Mouse (Mus musculus) Patski (cell line): ENCODE results near the gene Tada3. TPM values are rescaled to one million over a fixed set of nuclear protein-coding genes. Genes with fewer than 3 reads are reported as not detected.

Source experiments
- ATAC-seq: fragments of 100-300 bp; one replicate; pipeline ENCODE4 v1.8.0; 2021
- CTCF ChIA-PET: fragments of 350-600 bp; sonication (Branson Sonifier 250); formaldehyde crosslinking; loops from one replicate; lab custom pipeline; 2022; ENCODE audit warnings: inconsistent platforms; lab: Charles Lee
- POLR2A ChIA-PET: fragments of 350-600 bp; sonication (Branson Sonifier 250); formaldehyde crosslinking; loops from one replicate; lab custom pipeline; 2022; ENCODE audit warnings: antibody characterized with exemption, inconsistent platforms; lab: Charles Lee
- DNase-seq: peaks from one replicate; pipeline ENCODE4 v3.0.0-alpha.2; 2011; ENCODE audit warnings: low read depth, low spot score
- H3K27me3 ChIP-seq: fragments of 371-371 bp; one replicate; pipeline ENCODE4 v1.5.1; 2021
- CTCF ChIP-seq: fragments of 100-300 bp; IDR thresholded peaks from one replicate; pipeline ENCODE4 v1.5.1; 2021
- in situ Hi-C: fragments of 300-500 bp; cut with MboI; formaldehyde crosslinking; loops from 3 replicates; pipeline ENCODE4 v1.11.1; 2018; ENCODE audit warnings: low pct_unique_long_range_greater_than_20kb, mixed read lengths
- polyA plus RNA-seq: library from polyadenylated mRNA; unstranded; gene quantifications from one replicate; pipeline ENCODE4 v1.2.3, GENCODE M21; 2021

The Tada3 gene
- polyA plus RNA-seq, 1 experiment from 2014 or later = 53.0 TPM

DNA sequence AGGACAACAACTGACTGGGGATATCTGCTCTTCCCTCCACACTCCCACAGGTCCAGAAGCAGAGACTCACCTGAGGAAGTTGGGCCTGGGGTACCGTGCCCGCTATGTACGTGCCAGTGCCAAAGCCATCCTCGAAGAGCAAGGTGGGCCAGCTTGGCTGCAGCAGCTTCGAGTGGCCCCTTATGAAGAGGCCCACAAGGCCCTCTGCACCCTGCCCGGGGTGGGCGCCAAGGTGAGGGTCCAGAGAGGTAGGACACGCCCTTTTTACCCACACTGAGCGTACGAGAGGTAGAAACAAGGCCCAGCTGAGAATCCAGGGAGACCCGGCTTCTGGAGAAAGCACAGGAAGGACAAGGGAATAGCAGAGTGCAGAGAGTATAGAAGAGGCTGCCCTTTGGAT is 46.0 kb downstream of the Tada3 start:
- no peak for DNase-seq
- in situ Hi-C loops = no loop called here
- POLR2A ChIA-PET = interaction anchor here (1.1 kb wide), 2 partner anchors 12 to 15 kb away, joined by 3 read pairs; partner anchors contain the start of gene Camk1
- no peak for TF ChIP-seq CTCF
- CTCF ChIA-PET = no interaction called here
- no peak for ATAC-seq
- no peaks in the 10 kb centered on the region for H3K27me3 ChIP-seq

GRCm38 (mm10) chr6:113330547-113330946 is 47.1 kb downstream of the Tada3 start:
- ChIA-PET POLR2A (no interaction called here), CTCF (interaction anchor here (1.7 kb wide), 1 partner anchor 10 kb away, joined by 3 read pairs; no protein-coding TSS in a partner anchor)
- no peaks in the 10 kb centered on the region for H3K27me3 ChIP-seq
- TF ChIP-seq CTCF = no peak
- in situ Hi-C loops = no loop called here
- ATAC-seq (no peak), DNase-seq (no peak)

GRCm38 (mm10) chr6:113329396-113329795 is 48.3 kb downstream of the Tada3 start:
- no peak for TF ChIP-seq CTCF
- H3K27me3 ChIP-seq = no peaks in the 10 kb centered on the region
- DNase-seq = no peak
- ChIA-PET POLR2A (no interaction called here), CTCF (interaction anchor here (1.7 kb wide), 1 partner anchor 11 kb away, joined by 3 read pairs; no protein-coding TSS in a partner anchor)
- no peak for ATAC-seq
- in situ Hi-C loops = no loop called here

- DNase-seq (peak; percentile 93), ATAC-seq (peak; percentile 96)
- ChIA-PET POLR2A (interaction anchor here (1.2 to 1.7 kb wide), 3 partner anchors 16 to 38 kb away, joined by 4 read pairs; no protein-coding TSS in a partner anchor), CTCF (no interaction called here)
- in situ Hi-C loops = no loop called here
- no peak for TF ChIP-seq CTCF
- no peaks in the 10 kb centered on the region for H3K27me3 ChIP-seq
Observed at GRCm38 (mm10) chr6:113326533-113327315, 51.0 kb downstream of the Tada3 start, which contains the start of gene Ogg1. Gene Ogg1, plus strand, starts transcription at chr6:113326972.

Other genes with a start within 250 kb of the Tada3 start
- gene Lhfpl4, start 182.5 kb downstream of the Tada3 start, polyA plus RNA-seq = 17.7 TPM
- 34.8 TPM for gene Mtmr14, start 140.0 kb downstream of the Tada3 start, polyA plus RNA-seq
- 0.19 TPM for gene Cpne9, start 95.6 kb downstream of the Tada3 start, polyA plus RNA-seq
- gene Brpf1, start 70.7 kb downstream of the Tada3 start, polyA plus RNA-seq = 29.4 TPM
- gene Ogg1, start 50.9 kb downstream of the Tada3 start, polyA plus RNA-seq = 26.2 TPM
- gene Camk1, start 33.9 kb downstream of the Tada3 start, polyA plus RNA-seq = 130 TPM
- 241 TPM for gene Arpc4, start 232 bp upstream of the Tada3 start, polyA plus RNA-seq
- 10.1 TPM for gene Ttll3, start 11.4 kb upstream of the Tada3 start, polyA plus RNA-seq
- gene Rpusd3, start 41.5 kb upstream of the Tada3 start, polyA plus RNA-seq = 16.6 TPM
- gene Cidec, start 57.9 kb upstream of the Tada3 start, polyA plus RNA-seq = not detected
- gene Jagn1, start 64.7 kb upstream of the Tada3 start, polyA plus RNA-seq = 120 TPM
- gene Il17re, start 80.6 kb upstream of the Tada3 start, polyA plus RNA-seq = 1.7 TPM
- gene Il17rc, start 93.5 kb upstream of the Tada3 start, polyA plus RNA-seq = 242 TPM
- 131 TPM for gene Creld1, start 105.4 kb upstream of the Tada3 start, polyA plus RNA-seq
- 0.63 TPM for gene Prrt3, start 124.0 kb upstream of the Tada3 start, polyA plus RNA-seq
- gene Emc3, start 153.8 kb upstream of the Tada3 start, polyA plus RNA-seq = 162 TPM
- gene Fancd2, start 153.8 kb upstream of the Tada3 start, polyA plus RNA-seq = 8.2 TPM
- not detected for gene Fancd2os, start 222.8 kb upstream of the Tada3 start, polyA plus RNA-seq
- 167 TPM for gene Brk1, start 226.9 kb upstream of the Tada3 start, polyA plus RNA-seq
- gene Vhl, start 246.1 kb upstream of the Tada3 start, polyA plus RNA-seq = 29.5 TPM